Mouse (Mus musculus): ENCODE measurements around the gene Ryr1.
A peak's percentile ranks its signal among the peaks of the same experiment; 100 is the strongest.

Ryr1 gene

DNA sequence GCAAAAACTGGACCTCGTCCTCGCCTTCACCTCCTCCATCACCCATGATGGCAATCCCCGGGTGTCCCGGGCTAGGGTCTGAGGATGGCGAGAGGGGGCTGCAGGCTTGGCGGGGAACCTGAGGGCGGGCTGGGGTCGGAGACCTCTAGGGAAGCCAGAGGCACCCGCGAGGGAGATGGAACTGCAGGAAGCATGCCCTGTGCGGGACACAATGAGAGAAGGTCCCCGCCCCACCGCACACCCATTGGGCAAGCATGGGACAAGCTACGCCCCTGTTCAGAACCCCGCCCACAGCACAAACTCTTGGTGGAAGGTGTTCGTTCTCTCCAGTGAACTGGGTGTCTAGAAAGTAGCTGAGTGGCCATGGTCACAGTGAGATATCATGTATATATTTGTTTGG, at the start of gene Ryr1:
Ryr1 (minus strand) TSS at position 210 of the 400 bp plus-strand sequence.
- DNase-seq (ENCODE audit: low read depth, low spot score): peak; percentile 56

DNA sequence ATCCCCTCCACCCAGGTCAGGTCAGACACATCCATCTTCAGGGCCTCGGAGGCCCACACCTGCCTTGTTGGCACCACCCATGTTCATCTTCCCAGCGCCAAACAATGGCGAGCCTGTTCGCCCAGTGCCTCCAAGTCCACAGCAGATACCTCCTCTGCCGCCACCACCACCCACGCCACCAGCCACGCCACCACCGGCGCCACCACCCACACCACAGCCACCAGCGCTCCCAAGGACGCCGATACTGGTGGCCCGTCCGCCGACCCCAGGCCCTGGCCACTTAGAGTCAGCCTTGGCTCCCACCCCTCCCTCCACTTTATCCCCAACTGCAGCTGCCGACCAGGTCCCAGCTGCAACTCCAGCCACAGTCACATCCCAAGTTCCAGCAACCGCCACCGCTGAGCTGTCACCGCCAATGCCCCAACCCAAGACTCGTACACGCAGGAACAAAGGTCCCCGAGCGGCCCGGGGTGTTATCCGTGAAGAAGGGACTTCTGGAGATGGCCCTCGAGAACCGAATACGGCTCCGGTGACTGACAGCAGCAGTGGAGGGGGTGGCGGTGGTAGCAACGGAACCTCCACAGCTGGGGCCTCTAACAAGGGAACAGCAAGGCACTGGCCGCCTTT, 47.5 kb upstream of the Ryr1 start:
- no peak for DNase-seq (ENCODE audit: low read depth, low spot score)

DNA sequence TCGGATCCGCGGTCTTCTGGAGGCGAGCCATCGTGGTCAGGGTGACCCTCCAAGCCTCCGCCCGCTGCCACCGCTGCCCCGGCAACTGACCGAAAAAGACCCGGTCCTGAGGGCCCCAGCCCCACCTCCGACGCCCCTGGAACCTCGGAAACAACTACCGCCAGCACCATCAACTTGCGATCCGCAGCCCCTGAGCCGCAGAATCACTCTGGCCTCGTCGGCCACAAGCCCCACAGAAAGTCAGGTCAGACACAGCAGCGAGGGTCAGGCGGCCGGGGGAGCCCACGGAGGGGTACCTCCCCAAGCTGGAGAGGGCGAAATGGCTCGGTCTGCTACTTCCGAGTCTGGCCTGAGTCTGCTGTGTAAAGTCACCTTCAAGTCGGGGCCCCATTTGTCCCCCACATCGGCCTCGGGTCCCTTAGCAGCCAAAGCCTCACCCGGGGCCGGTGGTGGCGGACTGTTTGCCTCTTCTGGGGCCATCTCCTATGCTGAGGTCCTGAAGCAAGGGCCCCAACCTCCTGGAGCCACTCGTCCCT, 46.7 kb upstream of the Ryr1 start:
- no peak for DNase-seq (ENCODE audit: low read depth, low spot score)

- DNase-seq (ENCODE audit: low read depth, low spot score): peak; percentile 40
Measured at GRCm38 (mm10) chr7:29170755-29171561, 46.0 kb upstream of the Ryr1 start.

DNA sequence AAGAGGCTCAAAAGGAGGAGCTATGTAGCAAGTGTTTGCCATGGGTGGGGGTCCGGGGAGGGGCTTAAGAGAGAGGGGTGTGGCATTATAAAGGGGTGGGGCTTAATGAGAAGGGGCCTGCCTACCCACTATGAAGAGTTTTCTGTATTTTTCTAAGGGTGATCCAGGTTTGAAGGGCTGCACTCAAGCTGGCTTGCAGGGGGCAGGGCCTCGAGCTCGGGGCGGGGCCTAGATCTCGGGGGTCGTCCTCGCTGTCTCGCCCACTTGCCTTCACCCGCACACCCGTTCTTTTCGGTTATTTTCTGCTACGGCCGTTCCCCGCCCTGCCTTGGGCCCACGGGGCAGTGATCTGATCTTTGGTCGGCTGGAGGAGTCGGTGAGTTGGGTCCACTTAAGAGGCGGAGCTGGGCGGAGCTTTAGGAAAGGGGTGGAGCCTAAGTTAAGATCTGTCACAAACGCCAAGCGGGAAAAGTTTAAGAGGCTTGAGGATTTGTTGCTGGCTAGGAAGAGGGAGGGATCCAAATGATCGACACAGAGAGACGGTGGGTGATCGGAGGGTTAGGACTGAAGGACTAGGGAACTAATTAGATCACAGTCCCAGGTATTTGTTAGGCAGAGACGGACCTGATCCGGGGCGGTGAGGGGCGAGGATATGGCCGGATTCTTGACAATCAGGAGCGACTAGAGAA, 45.2 kb upstream of the Ryr1 start, which contains the start of the genes Ggn and Spred3:
Ggn (plus strand) TSS at position 145 of the 689 bp plus-strand sequence.
Spred3 (minus strand) TSS at position 346 of the 689 bp plus-strand sequence.
- peak; percentile 58 for DNase-seq (ENCODE audit: low read depth, low spot score)

DNA sequence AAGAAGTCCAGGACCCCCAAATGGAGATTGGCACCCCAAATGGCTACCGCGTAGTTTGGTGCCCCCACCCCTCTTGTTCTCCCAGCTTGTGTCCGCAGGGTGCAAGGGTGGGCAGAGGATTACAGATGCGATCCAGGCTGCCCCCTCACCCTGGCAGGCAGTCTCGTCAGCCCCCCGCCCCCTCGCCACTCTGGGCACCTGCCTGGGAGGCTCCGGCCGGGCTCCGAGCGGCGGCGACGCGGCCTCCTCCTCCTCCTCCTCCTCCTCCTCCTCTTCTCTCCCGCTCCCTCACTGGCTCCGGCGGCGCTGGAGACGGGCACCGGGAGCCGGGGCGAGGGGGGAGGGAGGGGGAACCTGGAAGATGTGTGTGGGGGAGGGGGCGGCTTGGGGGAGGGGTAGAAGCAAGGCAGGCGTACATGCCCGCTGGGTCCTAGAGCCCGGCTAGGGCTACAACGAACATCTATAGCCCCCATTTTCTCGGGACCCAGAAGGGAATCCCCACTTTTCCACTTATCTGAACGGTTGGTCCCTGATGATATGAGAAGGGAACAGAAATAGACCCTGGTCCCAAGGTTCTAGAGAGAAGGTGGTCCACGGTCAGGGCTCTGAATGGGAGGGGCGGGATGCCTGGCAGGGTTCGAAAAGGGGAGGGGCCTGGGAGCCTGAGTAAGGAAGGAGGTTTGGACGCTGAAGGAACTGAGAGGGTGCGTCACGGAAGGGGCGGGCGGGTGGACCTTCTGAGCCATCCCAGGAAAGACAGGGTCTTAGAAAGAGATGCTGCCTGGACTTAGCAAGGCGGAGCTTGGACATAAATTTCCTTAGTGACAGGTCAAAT, 44.5 kb upstream of the Ryr1 start:
- DNase-seq (ENCODE audit: low read depth, low spot score): peak; percentile 47

DNA sequence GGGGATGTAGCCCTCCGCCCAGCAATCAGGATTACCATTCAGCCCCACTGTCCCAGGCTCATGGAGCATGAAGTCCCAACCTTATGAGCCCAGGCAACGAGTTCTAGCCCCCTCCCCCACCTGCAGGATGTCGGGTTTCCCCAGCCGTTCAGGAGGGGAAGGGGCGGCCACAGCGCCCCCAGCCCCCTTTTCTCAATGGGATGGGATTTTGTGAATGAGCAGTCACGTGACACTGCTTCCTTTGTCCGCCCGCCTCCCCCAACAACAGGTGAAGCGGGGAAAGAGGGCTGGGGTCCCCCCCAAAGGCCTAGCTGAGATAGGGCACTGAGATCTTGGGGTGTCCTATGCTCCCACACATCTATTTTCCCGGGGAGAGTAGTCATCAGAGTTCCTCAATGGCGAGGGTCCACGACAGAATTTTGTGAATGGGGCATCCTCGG, 43.8 kb upstream of the Ryr1 start:
- no peak for DNase-seq (ENCODE audit: low read depth, low spot score)

DNA sequence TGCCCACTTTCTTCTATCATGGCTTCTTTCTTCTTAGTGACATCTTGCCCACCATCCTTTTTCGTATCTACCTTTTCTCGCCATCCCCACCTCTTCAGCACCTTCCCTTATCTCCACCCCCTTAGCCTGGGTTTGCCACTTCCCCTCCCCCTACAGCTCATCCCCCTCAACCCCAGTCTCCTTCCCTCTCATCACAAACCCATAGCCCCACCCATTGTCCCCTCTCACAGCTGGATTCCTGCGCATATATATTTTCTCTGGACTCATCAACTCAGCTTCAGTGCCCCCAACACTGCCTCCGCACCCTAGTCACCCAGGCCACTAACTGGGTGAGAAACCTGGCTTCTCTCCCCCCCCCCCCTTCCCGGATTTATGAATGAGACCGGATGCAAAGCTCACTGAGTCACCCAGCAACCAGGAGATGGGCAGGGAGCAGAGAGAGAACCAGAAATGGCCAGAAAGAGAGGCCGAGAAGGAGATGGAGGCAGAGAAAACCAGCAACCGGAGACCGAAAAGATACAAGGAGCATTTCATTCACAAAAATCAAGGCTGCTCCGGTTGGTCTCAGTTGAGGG, 43.2 kb upstream of the Ryr1 start:
- DNase-seq (ENCODE audit: low read depth, low spot score): no peak

GRCm38 (mm10) chr7:29167656-29168055, 42.7 kb upstream of the Ryr1 start:
- no peak for DNase-seq (ENCODE audit: low read depth, low spot score)

- DNase-seq (ENCODE audit: low read depth, low spot score): peak; percentile 63
Measured at GRCm38 (mm10) chr7:29162750-29163525, 38.0 kb upstream of the Ryr1 start.

GRCm38 (mm10) chr7:29162294-29162693, 37.3 kb upstream of the Ryr1 start:
- no peak for DNase-seq (ENCODE audit: low read depth, low spot score)

GRCm38 (mm10) chr7:29158264-29158663, 33.3 kb upstream of the Ryr1 start:
- DNase-seq (ENCODE audit: low read depth, low spot score): no peak

- peak; percentile 87 for DNase-seq (ENCODE audit: low read depth, low spot score)
Measured at GRCm38 (mm10) chr7:29155838-29156782, 31.1 kb upstream of the Ryr1 start, which contains the start of gene Fam98c. Gene Fam98c (minus strand): TSS chr7:29156234.

DNA sequence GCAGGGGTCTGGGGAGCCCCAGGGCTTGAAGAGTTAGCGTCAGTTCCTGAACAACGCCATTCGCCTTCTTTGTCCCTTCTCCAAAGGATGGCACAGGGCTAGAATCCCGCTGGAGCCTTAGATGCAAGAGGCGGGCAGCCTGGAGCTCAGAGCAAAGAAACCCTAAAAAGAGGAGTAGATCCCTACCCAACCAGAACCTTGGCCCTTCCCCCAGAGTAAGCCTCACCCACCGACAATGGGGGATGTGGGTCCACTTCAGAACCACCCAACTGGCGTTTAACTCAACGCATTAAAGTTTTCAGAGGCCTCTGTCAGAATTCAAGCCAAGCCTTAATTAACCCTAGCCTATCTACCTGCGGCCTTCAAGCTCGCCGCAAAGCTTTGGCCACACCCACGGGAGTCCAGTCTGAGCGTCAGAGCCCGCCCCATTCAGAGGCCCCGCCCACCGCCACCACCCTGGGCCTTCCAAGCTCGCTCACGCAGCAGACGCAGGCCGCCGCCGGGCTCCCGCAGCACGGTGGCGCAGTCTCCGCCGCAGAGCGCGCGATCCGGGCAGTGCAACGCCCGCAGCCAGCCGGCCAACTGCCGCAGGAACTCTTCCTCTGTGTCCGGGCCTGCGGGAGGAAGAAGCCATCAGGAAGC, 30.3 kb upstream of the Ryr1 start:
- DNase-seq (ENCODE audit: low read depth, low spot score): peak; percentile 87

- no peak for DNase-seq (ENCODE audit: low read depth, low spot score)
Measured at GRCm38 (mm10) chr7:29154018-29154720, 29.2 kb upstream of the Ryr1 start.

DNA sequence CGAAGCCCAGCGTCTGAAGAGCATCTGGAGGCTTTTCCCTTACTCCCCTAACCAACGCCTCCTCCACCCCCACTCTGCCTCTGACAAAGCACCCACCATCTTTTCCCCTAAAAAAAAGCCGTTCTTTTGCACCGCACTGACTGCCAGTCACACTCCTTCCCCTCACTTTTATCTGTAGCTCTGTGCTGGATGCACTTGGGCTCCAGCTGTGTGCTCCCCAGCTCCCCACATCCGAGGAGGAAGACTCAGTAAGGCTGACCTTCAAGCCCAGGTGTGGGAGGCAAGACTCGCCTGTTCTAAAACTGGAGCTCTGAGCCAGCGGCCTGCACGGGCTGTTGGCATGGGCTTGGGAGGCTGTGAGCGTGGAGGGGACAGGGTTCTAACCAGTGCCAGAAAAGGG, 26.5 kb upstream of the Ryr1 start:
- no peak for DNase-seq (ENCODE audit: low read depth, low spot score)

- DNase-seq (ENCODE audit: low read depth, low spot score): no peak
Measured at GRCm38 (mm10) chr7:29148771-29149170, 23.8 kb upstream of the Ryr1 start.
